Mouse (Mus musculus) lung, embryonic 15.5 days (tissue): ENCODE measurements around the gene Cd276. TPM values are rescaled to one million over a fixed set of nuclear protein-coding genes. Genes with fewer than 3 reads are reported as not detected.
A peak's percentile ranks its signal among the peaks of the same experiment; 100 is the strongest.
"Not testable (repeated sequence)": the region's sequence is repeated elsewhere in the genome, so short reads cannot be mapped to it uniquely, and the experiment has no call there.

Source experiments
- ATAC-seq: fragments of 200-750 bp; cut with Nextera tagmentation; 2 replicates; pipeline ENCODE4 v1.8.0; 2017; ENCODE audit warnings: moderate number of reproducible peaks, borderline replicate concordance; ENCODE audit not compliant: low FRiP score, low TSS enrichment; ENCODE audit errors: extremely low read depth
- H3K27ac ChIP-seq: fragments of 300-500 bp; sonication (generic); 2 replicates; pipeline ENCODE4 v1.5.1; 2015; ENCODE audit warnings: moderate library complexity, mild to moderate bottlenecking, inconsistent platforms
- H3K27me3 ChIP-seq: fragments of 300-500 bp; sonication (generic); 2 replicates; pipeline ENCODE4 v1.6.1; 2015; ENCODE audit warnings: inconsistent platforms
- H3K36me3 ChIP-seq: fragments of 300-500 bp; sonication (generic); 2 replicates; pipeline ENCODE4 v1.6.1; 2015; ENCODE audit warnings: inconsistent platforms
- H3K4me1 ChIP-seq: fragments of 300-500 bp; sonication (generic); 2 replicates; pipeline ENCODE4 v1.6.1; 2015; ENCODE audit warnings: inconsistent platforms
- H3K4me2 ChIP-seq: fragments of 300-500 bp; sonication (generic); 2 replicates; pipeline ENCODE4 v1.6.1; 2015; ENCODE audit warnings: inconsistent platforms, mild to moderate bottlenecking, moderate library complexity
- H3K4me3 ChIP-seq: fragments of 300-500 bp; sonication (generic); 2 replicates; pipeline ENCODE4 v1.5.1; 2015; ENCODE audit warnings: mild to moderate bottlenecking, inconsistent platforms
- H3K9ac ChIP-seq: fragments of 300-500 bp; sonication (generic); 2 replicates; pipeline ENCODE4 v1.6.1; 2015; ENCODE audit warnings: inconsistent platforms
- H3K9me3 ChIP-seq: fragments of 300-500 bp; sonication (generic); 2 replicates; pipeline ENCODE4 v1.6.1; 2016; ENCODE audit warnings: inconsistent platforms
- WGBS: fragments of 180-500 bp; shearing (Covaris S2); methylation state at CpG from one replicate; pipeline ENCODE4 v1.1.7; 2015; 5-methylcytosine and 5-hydroxymethylcytosine counted together
- polyA plus RNA-seq: library from polyadenylated mRNA; unstranded; fragments of >200 nt; fragmentation: Nextera tagmentation; extraction: Ambion mirVana; gene quantifications from 2 replicates; pipeline ENCODE4 v1.2.1, GENCODE M21; 2015

The Cd276 gene
- polyA plus RNA-seq, 1 experiment from 2014 or later: 40.0 TPM

GRCm38 (mm10) chr9:58567682-58568081, 12.4 kb upstream of the Cd276 start:
- Histone ChIP-seq H3K27ac (no peak overlapping the region), H3K9me3 (no peaks in the 10 kb centered on the region), H3K27me3 (no peaks in the 10 kb centered on the region), H3K9ac (no peak overlapping the region), H3K4me3 (no peak overlapping the region), H3K4me1 (no peaks in the 10 kb centered on the region), H3K4me2 (no peak overlapping the region), H3K36me3 (no peaks in the 10 kb centered on the region)
- no peak for ATAC-seq

DNA sequence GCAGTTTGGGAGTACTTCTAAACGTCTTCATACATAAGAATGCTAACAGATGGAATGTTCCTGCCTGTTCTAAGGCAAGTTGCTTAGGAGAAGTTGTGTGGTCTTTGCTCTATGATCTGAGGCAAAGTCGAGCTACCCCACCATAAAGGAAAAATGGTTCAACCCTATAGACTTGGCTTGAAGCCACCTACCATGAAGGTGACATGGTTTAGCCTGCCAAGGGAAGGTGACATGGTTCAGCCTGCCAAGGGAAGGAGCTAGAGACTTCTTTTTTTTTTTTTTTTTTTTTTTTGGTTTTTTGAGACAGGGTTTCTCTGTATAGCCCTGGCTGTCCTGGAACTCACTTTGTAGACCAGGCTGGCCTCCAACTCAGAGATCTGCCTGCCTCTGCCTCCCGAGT, 10.7 kb upstream of the Cd276 start:
- not testable (repeated sequence) for H3K27me3 ChIP-seq, H3K4me2 ChIP-seq, H3K4me3 ChIP-seq, ATAC-seq, H3K36me3 ChIP-seq, H3K9ac ChIP-seq, H3K9me3 ChIP-seq, H3K27ac ChIP-seq, H3K4me1 ChIP-seq
- WGBS: 66% methylated on average over 3 of the region's 3 CpGs

DNA sequence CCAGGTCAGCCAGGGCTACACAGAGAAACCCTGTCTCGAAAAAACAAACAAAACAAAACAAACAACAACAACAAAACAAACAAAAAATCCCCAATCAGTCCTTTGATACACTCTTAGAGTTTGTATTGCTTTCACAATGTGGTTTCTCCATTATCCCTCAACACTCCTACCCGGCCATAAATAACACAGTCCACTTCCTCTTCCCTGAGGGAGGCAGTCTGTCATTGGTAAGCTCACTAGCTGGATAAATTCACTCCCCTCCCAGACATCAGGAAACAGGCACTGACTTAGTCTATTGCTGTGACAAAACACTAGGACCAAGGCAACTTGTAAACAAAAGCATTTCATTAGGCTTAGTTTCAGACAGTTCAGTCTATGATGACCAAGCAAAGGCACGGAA, 5.0 kb upstream of the Cd276 start:
- no peak overlapping the region for H3K9ac ChIP-seq
- H3K4me1 ChIP-seq: peaks cover 21% of the 10 kb centered on the region
- H3K36me3 ChIP-seq: no peaks in the 10 kb centered on the region
- H3K27ac ChIP-seq: no peak overlapping the region
- H3K4me3 ChIP-seq: no peak overlapping the region
- H3K27me3 ChIP-seq: no peaks in the 10 kb centered on the region
- H3K9me3 ChIP-seq: no peaks in the 10 kb centered on the region
- ATAC-seq: no peak
- no peak overlapping the region for H3K4me2 ChIP-seq
- WGBS: 55% methylated on average over 3 of the region's 3 CpGs

DNA sequence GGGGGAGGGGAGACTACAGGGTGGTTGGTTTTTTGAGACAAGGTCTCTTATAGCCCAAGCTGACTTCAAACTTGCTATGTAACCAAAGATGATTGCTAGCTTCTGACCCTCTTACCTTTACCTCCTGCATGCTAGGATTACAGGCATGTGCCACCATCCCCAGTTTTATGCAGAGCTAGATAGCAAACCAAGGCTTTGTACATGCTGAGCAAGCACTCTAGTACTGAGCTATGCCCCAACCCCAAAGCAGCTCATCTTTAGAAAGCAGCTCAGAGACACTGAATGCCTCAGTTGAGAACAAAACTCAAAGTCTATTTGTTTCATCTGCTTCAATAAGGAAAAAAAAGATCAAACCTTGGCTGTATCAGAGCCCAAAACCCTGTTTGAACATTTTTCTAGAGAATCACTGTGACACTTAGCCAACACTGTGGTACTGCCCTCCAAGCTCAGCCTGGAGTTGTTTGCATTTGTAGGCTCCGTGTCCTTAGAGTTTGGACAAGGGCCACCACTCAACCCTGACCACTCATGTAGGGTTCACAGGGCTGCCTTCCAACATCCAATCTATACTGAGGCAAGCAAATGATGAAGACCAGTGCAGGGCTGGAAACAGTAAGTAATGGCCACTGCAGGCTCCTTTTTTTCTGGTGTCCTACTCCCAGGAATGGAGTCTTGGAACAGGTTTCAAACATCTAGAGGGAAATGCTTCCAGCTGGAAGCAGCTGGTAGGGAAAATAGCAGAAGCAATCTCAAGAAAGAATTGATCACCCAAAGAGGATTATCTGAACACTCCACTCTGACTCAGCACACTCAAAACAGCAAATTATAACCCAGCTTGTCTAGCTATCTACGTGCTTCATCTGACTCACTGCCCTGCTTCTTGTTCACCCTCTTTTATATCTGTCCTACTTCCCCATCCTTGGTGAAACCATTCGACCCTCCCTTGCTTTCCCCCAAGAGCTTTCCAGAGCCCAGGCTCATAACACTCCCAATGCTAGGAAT, 2.5 kb upstream of the Cd276 start:
- ATAC-seq: no peak
- no peak overlapping the region for H3K4me2 ChIP-seq
- H3K4me1 ChIP-seq: peaks cover 29% of the 10 kb centered on the region
- H3K4me3 ChIP-seq: no peak overlapping the region
- H3K36me3 ChIP-seq: no peaks in the 10 kb centered on the region
- no peaks in the 10 kb centered on the region for H3K27me3 ChIP-seq
- H3K9me3 ChIP-seq: no peaks in the 10 kb centered on the region
- peak overlapping the region; percentile 49 for H3K27ac ChIP-seq
- no peak overlapping the region for H3K9ac ChIP-seq
- 41% methylated on average over 3 of the region's 3 CpGs for WGBS

GRCm38 (mm10) chr9:58556627-58557026, 1.4 kb upstream of the Cd276 start:
- H3K27me3 ChIP-seq: no peaks in the 10 kb centered on the region
- peaks cover 37% of the 10 kb centered on the region for H3K4me1 ChIP-seq
- WGBS: 56% methylated on average over 7 of the region's 7 CpGs
- H3K27ac ChIP-seq: peak overlapping the region; percentile 95; the same call in 1 of the 2 replicates
- no peak for ATAC-seq
- no peak overlapping the region for H3K4me3 ChIP-seq
- H3K36me3 ChIP-seq: no peaks in the 10 kb centered on the region
- no peaks in the 10 kb centered on the region for H3K9me3 ChIP-seq
- H3K9ac ChIP-seq: no peak overlapping the region
- no peak overlapping the region; the same call in 1 of the 2 replicates for H3K4me2 ChIP-seq

GRCm38 (mm10) chr9:58555685-58556414, 613 bp upstream of the Cd276 start:
- Histone ChIP-seq H3K4me1 (peaks cover 37% of the 10 kb centered on the region), H3K9ac (peak overlapping the region; percentile 87)

DNA sequence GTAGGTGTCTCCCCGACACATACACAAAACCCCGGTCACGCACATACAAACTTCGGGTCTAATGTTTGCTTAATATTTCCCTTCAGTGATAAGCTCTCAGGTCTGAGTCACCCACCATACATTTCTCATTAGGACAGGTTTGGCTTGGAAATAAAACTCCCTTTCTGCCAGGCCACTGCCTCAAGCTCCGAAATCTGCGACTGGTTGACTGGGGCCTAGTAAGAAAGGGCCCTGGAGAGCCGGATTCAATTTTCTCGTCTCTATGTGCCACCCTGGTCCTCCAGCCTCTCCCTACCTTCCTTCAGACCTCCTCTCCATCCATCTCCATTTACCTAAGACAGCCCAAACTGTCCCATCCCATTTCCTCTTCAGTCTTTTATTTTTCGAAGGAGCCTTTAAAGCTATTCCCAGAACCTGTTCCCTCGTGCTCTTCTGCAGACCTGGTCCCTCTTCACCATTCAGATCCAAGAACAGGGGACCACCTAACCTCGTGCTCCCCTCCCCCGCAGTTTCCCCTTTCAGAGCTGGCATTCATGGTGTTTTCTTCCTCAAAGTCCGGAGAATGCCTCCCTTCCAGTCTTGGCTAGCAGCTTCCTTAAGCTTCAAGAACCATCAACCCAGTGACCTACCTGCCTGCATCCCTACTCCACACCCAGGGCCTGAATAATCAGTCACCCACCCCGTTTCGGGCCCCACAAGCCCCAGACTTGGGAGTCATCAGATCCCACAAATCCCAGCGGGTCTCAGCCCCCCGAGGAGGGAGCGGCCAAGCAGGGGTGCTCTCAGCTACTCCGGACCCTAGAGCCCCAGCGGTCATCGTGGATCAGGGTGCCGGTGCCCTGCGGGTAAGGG, 955 bp downstream of the Cd276 start:
- ATAC-seq: peak; percentile 33; the same call in 1 of the 2 replicates
- Histone ChIP-seq H3K4me2 (peak overlapping the region; percentile 86), H3K4me3 (peak overlapping the region; percentile 74), H3K9me3 (no peaks in the 10 kb centered on the region), H3K4me1 (peaks cover 37% of the 10 kb centered on the region), H3K9ac (peak overlapping the region; percentile 87), H3K27me3 (no peaks in the 10 kb centered on the region), H3K27ac (peak overlapping the region; percentile 95), H3K36me3 (no peaks in the 10 kb centered on the region)
- 8% methylated on average over 23 of the region's 23 CpGs for WGBS

More at GRCm38 (mm10) chr9:58555685-58556414, 613 bp upstream of the Cd276 start:
- WGBS: 11% methylated on average over 9 of the region's 9 CpGs
- Histone ChIP-seq H3K27ac (peak overlapping the region; percentile 95), H3K9me3 (no peaks in the 10 kb centered on the region), H3K4me3 (peak overlapping the region; percentile 74), H3K27me3 (no peaks in the 10 kb centered on the region), H3K36me3 (no peaks in the 10 kb centered on the region), H3K4me2 (peak overlapping the region; percentile 86)
- ATAC-seq: no peak

- Histone ChIP-seq H3K4me1 (peaks cover 27% of the 10 kb centered on the region), H3K27me3 (no peaks in the 10 kb centered on the region), H3K9me3 (no peaks in the 10 kb centered on the region), H3K4me3 (no peak overlapping the region), H3K9ac (no peak overlapping the region), H3K4me2 (no peak overlapping the region), H3K36me3 (no peaks in the 10 kb centered on the region), H3K27ac (no peak overlapping the region)
- no peak for ATAC-seq
- 67% methylated on average over 9 of the region's 9 CpGs for WGBS
Measured at GRCm38 (mm10) chr9:58552083-58552482, 3.2 kb downstream of the Cd276 start.

DNA sequence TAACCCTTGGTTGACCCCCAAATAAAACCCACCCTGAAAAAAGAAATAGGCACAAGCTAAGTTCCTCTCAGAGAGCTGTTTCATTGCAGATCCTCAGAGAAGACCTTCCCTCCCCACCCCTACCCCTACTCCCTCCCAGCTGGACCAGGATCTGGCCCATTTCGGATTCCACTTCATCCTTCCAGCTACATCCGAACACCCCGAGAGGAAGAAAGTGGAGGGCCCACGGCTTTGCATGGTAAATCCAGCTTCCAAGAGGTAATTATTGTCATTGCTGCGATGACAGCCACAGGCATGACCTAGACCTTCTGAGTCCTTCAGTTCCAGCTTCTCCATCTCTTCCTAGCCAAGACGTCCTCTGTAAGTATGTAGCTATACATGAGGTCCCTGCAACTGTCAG, 4.3 kb downstream of the Cd276 start:
- Histone ChIP-seq H3K27ac (no peak overlapping the region), H3K36me3 (no peaks in the 10 kb centered on the region), H3K4me2 (no peak overlapping the region), H3K4me3 (no peak overlapping the region), H3K9me3 (no peaks in the 10 kb centered on the region), H3K9ac (no peak overlapping the region), H3K4me1 (peaks cover 23% of the 10 kb centered on the region), H3K27me3 (no peaks in the 10 kb centered on the region)
- WGBS: 89% methylated on average over 6 of the region's 6 CpGs
- no peak for ATAC-seq

DNA sequence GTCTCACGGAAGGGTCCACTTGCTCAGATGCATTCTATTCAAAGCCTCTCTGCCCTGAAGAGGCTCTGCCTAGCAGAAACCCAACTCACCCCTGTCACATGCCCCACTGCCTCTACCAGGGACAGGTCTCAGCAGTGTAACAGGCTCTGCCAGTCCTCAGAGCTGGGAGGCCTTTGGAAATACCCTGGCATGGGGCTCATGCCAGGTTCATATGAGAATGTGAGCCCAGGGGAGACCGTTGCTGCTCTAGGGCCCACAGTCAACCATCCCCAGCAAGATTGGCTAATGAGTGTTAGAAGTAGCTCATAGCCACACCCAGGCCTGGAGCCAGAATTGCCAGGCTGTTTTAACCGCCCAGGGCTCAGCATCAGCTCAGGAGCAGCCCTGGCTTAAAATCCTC, 5.5 kb downstream of the Cd276 start:
- ATAC-seq: no peak
- H3K9me3 ChIP-seq: no peaks in the 10 kb centered on the region
- H3K36me3 ChIP-seq: no peaks in the 10 kb centered on the region
- H3K27ac ChIP-seq: no peak overlapping the region
- no peak overlapping the region for H3K4me3 ChIP-seq
- 74% methylated on average over 3 of the region's 3 CpGs for WGBS
- no peaks in the 10 kb centered on the region for H3K27me3 ChIP-seq
- H3K9ac ChIP-seq: no peak overlapping the region
- H3K4me2 ChIP-seq: no peak overlapping the region
- peaks cover 16% of the 10 kb centered on the region for H3K4me1 ChIP-seq

DNA sequence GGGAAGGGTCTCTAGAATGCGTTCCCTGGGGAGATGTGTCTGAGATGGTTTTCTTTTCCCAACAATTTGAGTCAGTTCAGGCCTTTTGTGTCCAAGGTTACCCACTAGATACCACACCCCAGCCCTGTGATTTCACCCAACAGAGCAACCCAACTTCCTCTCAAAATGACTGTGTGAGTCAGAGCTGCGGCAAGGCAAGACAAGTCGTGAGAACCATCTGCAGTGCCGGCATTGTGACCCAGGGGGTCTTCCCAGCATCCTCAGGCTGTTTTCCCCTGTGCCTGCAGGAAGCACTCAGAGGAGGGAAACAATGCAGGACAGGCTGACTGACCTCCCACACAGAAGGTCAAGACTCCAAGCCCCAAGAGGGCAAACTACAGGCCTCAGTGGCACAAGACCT, 6.3 kb downstream of the Cd276 start:
- Histone ChIP-seq H3K4me1 (peaks cover 12% of the 10 kb centered on the region; the same call in 1 of the 2 replicates), H3K4me2 (no peak overlapping the region), H3K36me3 (no peaks in the 10 kb centered on the region), H3K4me3 (no peak overlapping the region), H3K9me3 (no peaks in the 10 kb centered on the region), H3K9ac (no peak overlapping the region), H3K27ac (no peak overlapping the region), H3K27me3 (no peaks in the 10 kb centered on the region)
- WGBS: 64% methylated on average over 4 of the region's 4 CpGs
- ATAC-seq: no peak
